Comparison of ENCODE assay signal across 19 mouse cellular contexts in the genomic region with DNA sequence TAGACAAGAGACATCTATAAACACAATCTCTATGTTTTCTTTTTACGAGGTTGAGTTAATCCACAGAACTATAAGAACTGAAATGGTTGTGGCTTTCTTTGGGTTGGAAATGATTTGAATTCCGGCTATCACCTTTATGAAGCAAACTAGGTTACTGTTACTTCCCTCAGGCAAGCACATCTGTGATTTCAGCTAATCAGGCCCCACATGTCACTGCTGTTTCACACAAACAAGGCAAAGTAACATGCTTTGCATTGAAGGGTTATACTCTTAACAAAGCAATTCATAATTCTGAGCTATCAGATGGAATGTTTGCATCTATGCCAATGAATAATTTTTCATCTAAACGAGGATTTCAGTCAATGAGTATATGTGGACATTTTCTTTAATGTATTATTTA.
"Had no signal": no experiment of that assay in that cellular context is flagged by ENCODE, and none has a peak within 500 bp of the region (broad histone marks: within the 10 kb centered on the region; RNA-seq: fewer than 3 reads in every experiment).

No protein-coding gene starts in this region.

- DNase-seq: kidney, adult 2 months; kidney, postnatal 25 days; left cerebral cortex, postnatal 4 days; liver, postnatal 0 days; lung, embryonic 14.5 days; lung, postnatal 10 days; lung, postnatal 36 days; right cerebral cortex, postnatal 25 days; spleen, adult 18-20 months; thymus, postnatal 25 days had no signal

- H3K9ac ChIP-seq: limb, embryonic 12.5 days; limb, embryonic 15.5 days; liver, embryonic 14.5 days; liver, postnatal 0 days; lung, embryonic 14.5 days; stomach, embryonic 15.5 days had no signal

- H3K4me2 ChIP-seq: limb, embryonic 12.5 days; limb, embryonic 15.5 days; liver, embryonic 11.5 days; lung, embryonic 14.5 days; stomach, embryonic 15.5 days had no signal

- H3K9me3 ChIP-seq: limb, embryonic 12.5 days; limb, embryonic 15.5 days; megakaryocyte, embryonic 14.5 days; midbrain, embryonic 10.5 days; stomach, embryonic 15.5 days had no signal

- H3K27me3 ChIP-seq: limb, embryonic 12.5 days; limb, embryonic 15.5 days; megakaryocyte, embryonic 14.5 days; stomach, embryonic 15.5 days had no signal

- H3K4me1 ChIP-seq: limb, embryonic 12.5 days; limb, embryonic 15.5 days; megakaryocyte, embryonic 14.5 days; midbrain, embryonic 10.5 days; stomach, embryonic 15.5 days had no signal

- ATAC-seq: intestine, embryonic 16.5 days; liver, postnatal 0 days had no signal

- H3K4me3 ChIP-seq: limb, embryonic 12.5 days; limb, embryonic 15.5 days; megakaryocyte, embryonic 14.5 days; midbrain, embryonic 10.5 days; stomach, embryonic 15.5 days had no signal

- H3K27ac ChIP-seq: kidney, postnatal 0 days; limb, embryonic 12.5 days; limb, embryonic 15.5 days; liver, embryonic 14.5 days; midbrain, embryonic 10.5 days; stomach, embryonic 15.5 days had no signal

- H3K36me3 ChIP-seq: limb, embryonic 12.5 days; limb, embryonic 15.5 days; midbrain, embryonic 10.5 days; stomach, embryonic 15.5 days had no signal
